Mouse (Mus musculus) heart, postnatal 36 days (tissue): ENCODE results near the gene Scube3. TPM values are rescaled to one million over a fixed set of nuclear protein-coding genes. Genes with fewer than 3 reads are reported as not detected.
A peak's percentile ranks its signal among the peaks of the same experiment; 100 is the strongest.

ENCODE experiments used
- DNase-seq, 2 experiments: peaks; one replicate each; pipeline ENCODE4 v3.0.0; 2021 to 2022
- intact Hi-C: fragments of 180-260 bp; cut with DNase I; formaldehyde crosslinking; loops from one replicate; pipeline ENCODE4 v1.15.1; 2025
- total RNA-seq, 2 experiments: library from RNA; stranded (reverse); gene quantifications; 2 replicates each; pipeline ENCODE4 v1.2.3; 2021

Scube3 gene
- under 1 TPM; 0.53 to 0.70 TPM for total RNA-seq

DNA sequence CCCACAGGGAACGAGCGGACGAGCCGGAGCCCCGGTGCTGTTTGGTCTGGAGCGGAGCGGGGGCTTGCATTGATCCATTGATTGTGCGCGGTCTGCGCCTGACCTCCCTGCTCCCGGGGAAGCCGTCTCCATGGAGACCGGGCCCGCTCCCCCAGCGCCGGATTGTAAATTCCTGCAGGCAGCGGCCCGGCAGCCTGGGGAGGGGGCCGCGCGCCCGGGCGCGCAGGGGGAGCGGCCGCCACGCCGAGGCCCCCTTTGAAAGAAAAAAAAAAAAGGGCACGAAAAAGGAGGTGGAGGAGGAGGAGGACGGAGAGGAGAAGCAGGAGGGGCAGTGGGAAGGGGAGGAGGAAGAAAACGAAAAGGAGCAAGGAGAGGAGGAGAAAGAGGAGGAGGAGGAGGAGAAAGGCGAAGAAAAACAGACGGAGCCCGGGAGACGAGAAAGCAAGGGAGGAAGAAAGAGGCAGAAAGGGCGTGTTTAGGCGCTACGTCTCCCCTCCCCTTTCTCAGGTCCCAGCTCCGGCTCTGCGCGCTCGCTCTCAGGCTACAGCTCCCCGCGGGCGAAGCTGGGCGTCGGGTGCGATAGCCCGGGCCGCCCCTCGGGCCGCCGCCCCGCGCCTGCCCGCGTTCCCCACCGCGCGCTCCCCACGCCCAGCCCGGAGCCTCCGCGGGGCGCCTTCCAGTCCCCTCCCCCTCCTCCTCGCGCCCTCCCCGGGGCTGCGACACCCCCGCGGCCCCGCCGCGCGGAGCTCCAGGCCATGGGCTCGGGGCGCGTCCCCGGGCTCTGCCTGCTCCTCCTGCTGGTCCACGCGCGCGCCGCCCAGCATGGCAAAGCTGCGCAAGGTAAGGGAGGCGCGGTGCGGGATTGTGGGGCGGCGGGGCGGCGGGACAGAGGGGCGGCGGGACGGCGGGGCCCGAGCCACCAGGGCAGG lies at the start of gene Scube3:
Gene Scube3, plus strand, starts transcription at position 371 of the 929 bp plus-strand sequence.
- DNase-seq: no peak
- intact Hi-C loops: no loop called here

DNA sequence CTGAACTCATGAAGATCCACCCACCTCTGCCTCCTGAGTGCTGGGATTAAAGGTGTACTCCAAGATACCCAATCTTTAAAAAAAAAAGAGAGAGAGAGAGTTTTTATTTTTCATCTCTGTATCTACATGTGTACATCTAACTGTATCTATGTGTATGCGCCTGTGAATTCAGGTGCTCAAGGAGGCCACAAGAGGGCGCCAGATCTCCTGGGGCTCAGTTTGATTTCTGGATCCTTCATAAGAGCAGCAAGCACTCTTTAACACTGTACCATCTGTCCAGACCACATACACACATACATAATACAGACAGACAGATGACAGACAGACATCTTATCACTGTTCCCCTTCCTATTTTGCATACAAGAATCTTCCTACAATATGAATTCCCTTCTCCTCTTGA lies 49.6 kb upstream of the Scube3 start:
- DNase-seq: no peak
- intact Hi-C loops: no loop called here

GRCm38 (mm10) chr17:28093837-28094236 lies 48.1 kb upstream of the Scube3 start:
- intact Hi-C loops: no loop called here
- DNase-seq: no peak

DNA sequence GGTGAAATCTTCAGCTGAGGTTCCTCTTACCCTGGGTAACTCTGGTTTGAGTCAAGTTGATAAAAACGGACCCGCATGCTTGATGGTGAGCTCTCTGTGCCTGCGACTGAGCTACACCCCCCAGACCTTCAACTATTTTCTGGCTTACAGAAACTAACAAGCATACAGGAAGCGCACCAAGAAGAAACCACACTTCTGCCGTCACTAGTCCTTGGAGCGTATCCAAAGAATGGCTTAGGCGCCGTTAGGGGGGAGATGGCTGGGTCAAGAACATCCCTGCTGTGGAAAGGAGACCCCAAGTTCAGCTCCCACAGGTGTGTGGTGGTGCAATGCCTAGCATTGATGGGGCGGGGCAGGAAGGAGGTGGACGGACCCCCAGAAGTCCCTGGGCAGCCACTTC lies 45.5 kb upstream of the Scube3 start:
- DNase-seq: no peak
- intact Hi-C loops: no loop called here

- DNase-seq: no peak
- intact Hi-C loops: no loop called here
These were observed 44.6 kb upstream of the Scube3 start for GRCm38 (mm10) chr17:28097308-28097707.

GRCm38 (mm10) chr17:28099086-28099485 lies 42.9 kb upstream of the Scube3 start:
- intact Hi-C loops: no loop called here
- DNase-seq: no peak

GRCm38 (mm10) chr17:28100669-28101068 lies 41.3 kb upstream of the Scube3 start:
- no peak for DNase-seq
- intact Hi-C loops: no loop called here

DNA sequence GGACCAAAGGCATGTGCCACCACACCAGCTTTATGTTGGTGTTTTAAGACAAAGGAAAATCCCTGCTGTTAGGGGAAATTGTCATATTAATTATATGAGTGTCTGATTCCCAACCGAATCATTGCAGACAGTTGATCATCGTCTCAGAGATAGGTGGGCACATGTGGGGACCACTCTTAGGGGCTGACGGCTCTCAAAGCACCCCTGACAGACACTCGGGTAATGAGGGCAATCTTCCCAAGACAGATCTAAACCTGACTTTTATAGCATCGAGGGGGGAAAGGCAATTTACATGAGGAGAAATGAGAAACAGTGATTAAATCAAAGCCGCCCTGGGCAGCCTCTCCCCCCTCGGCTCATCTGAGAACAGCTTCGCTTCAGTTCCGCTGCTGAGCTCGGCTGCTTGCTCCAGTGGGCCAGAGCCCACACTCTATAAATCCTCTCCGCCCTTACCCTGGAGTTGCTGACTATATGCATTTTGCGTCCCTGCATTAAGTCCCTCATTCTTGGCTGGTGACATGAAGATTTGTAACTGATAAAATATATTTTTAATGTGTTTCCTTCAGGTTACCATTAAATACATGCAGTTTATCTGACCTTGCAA lies 40.6 kb upstream of the Scube3 start:
- intact Hi-C loops: no loop called here
- DNase-seq: no peak

- no peak for DNase-seq
- intact Hi-C loops: no loop called here
These were observed 40.0 kb upstream of the Scube3 start for GRCm38 (mm10) chr17:28101902-28102319.

DNA sequence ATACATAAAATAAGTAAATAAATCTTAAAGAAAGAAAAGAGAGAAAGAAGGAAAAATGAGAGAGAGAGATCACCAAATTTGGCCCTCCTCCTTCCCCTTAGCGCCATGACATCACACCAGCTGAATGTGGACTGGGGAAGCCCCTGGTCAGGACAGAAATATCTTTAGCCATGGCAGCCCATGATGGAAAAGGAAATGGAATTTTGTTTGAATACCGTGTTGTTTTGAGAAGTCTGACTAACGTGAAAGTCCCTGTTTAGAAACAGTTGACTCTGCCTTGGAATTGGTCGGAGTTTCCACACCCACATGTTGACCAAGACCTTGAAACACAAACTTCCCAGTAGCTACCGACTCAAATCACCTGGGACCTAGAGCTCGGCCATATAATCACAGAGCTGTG lies 37.5 kb upstream of the Scube3 start:
- intact Hi-C loops: no loop called here

DNA sequence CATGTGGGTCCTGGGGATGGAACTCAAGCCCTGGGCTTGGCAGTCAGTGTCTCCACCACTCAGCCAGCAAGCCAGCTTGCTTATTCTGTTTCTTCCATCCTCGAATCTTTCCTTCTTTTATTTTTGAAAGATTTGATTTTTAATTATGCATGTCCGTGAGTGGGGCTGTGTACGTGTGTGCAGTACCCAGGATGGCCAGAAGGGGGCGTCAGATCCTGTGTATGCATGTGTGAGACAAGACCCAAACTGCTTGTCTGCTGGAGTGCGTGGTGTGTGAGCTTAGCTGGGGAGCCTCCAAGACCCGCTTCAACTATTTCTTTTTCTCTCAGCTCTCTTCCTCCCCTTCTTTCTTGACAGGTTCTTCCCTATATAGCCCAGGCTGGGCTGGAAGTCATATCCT lies 35.6 kb upstream of the Scube3 start:
- DNase-seq: no peak
- intact Hi-C loops: no loop called here

More for the DNA sequence above, 37.5 kb upstream of the Scube3 start:
- DNase-seq: no peak

GRCm38 (mm10) chr17:28107275-28107674 lies 34.7 kb upstream of the Scube3 start:
- intact Hi-C loops: no loop called here

GRCm38 (mm10) chr17:28112266-28112665 lies 29.7 kb upstream of the Scube3 start:
- intact Hi-C loops: no loop called here
- DNase-seq: no peak

More at GRCm38 (mm10) chr17:28107275-28107674, 34.7 kb upstream of the Scube3 start:
- DNase-seq: no peak

- DNase-seq: no peak
- intact Hi-C loops: no loop called here
These were observed 25.6 kb upstream of the Scube3 start for GRCm38 (mm10) chr17:28116335-28116734.

DNA sequence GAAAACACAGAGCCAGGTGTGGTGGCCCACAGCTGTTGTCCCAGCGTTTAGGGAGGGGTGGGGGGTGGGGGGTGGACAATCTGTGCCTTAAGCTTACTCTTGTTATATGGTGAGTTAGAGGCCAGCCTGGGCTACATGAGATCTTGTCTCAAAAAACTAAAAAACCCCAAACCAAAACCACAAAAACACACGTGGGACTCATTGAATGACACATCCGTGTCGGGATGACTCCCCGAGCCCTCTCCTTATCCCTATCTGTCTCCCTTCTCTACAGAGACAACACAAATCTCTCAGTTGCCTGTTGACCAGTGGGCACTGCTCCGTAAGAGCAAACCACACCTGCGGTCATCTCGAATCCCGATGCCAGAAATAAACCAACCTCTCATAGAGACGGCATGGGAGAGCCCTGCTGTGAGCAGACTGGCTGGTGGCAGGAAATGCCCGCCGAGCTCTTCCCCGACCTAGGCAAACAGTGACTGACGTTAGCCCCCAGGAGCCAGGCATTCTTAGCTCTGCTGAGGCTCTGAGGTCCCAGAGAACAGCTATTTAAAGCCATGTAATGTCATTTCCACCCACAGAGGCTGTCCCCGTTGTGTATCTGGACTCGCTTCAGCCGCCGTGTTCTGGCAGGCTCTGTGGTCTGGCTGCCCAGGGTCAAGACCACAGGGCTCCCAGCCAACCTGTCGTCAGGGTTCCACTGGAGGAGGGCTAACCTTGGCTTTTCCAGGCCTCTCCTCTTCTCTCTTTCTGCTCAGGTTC lies 24.3 kb upstream of the Scube3 start:
- DNase-seq: peak; percentile 43 to 46
- intact Hi-C loops: no loop called here

DNA sequence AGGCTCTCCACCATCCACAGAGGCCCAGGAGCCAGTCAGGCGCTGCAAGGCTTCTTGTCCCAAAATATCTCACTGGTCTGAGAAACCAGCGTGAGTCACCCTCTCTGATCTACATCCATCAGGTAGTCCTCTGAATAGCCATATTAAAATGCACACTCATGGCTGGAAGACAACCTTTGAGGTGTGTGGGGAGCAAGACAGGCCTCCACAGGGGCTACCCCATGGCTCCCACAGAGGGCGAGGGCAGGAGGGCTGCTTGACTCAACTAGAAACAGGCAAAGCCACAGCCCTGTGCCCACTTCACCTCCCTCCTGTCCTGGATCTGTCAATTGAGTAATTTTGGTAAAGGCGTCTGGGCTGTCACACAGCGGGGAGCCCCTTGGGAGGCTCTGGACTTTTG lies 21.5 kb upstream of the Scube3 start:
- intact Hi-C loops: no loop called here
- DNase-seq: no peak

GRCm38 (mm10) chr17:28122949-28123348 lies 19.0 kb upstream of the Scube3 start:
- DNase-seq: no peak

DNA sequence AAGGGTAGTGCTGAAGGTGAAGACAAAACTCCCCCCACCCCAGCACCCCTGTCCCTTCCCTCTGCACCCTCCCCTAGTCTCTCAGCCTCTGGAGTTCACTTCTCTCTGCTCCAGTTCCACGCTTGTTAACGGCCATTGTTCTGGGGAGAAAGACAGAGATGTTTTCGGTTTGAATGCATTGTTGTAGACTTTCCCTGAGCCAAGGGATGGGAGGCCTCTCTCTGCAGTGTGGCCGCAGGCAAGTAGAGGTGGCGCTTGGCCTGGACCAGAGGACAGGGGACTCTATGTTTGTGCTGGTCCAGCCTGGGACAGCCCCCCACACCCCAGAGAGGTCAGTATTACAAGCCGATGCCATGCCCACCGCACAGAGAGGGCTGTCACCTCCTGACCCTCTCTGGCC lies 18.3 kb upstream of the Scube3 start:
- intact Hi-C loops: no loop called here

More at GRCm38 (mm10) chr17:28122949-28123348, 19.0 kb upstream of the Scube3 start:
- intact Hi-C loops: no loop called here

DNA sequence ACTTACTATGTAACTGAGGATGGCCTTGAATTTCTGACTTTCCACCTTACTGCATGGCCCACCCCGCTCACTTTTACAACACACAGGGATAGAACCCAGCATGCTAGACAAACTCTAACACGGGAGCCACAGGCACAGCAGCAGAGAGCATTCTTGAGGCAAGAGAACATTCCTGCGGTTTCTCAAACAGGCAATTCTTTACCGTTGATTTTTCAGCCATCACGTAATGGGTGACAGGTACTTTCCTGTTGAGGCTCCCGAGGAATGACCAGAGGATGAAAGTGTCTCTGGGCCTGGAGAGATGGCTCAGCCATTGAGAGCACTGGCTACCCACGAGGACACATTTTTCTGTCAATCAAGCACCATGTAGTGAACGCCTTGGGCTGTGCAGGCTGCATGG lies 17.6 kb upstream of the Scube3 start:
- no peak for DNase-seq
- intact Hi-C loops: no loop called here

More for the DNA sequence above, 18.3 kb upstream of the Scube3 start:
- DNase-seq: no peak

GRCm38 (mm10) chr17:28129796-28130195 lies 12.1 kb upstream of the Scube3 start:
- DNase-seq: no peak
- intact Hi-C loops: no loop called here
